Mouse (Mus musculus) CD4-positive helper T cell, adult 2 months (primary cell): ENCODE results near the gene Eid2b.
A peak's percentile ranks its signal among the peaks of the same experiment; 100 is the strongest.

Experiments used
- DNase-seq: peaks from one replicate; pipeline ENCODE4 v3.0.0-alpha.2; 2012; ENCODE audit warnings: low read depth, missing footprints, low spot score

The Eid2b gene

GRCm38 (mm10) chr7:28298837-28299625, 21.5 kb downstream of the Eid2b start:
- peak; percentile 44 for DNase-seq

GRCm38 (mm10) chr7:28301616-28302433, 24.3 kb downstream of the Eid2b start, which contains the start of gene Dll3:
Dll3 (minus strand) TSS chr7:28302238.
- peak; percentile 31 for DNase-seq

GRCm38 (mm10) chr7:28305641-28306040, 28.1 kb downstream of the Eid2b start:
- no peak for DNase-seq

- DNase-seq, result no peak
Observed at GRCm38 (mm10) chr7:28306216-28306615, 28.7 kb downstream of the Eid2b start.

GRCm38 (mm10) chr7:28309737-28310136, 32.2 kb downstream of the Eid2b start:
- DNase-seq, result no peak

GRCm38 (mm10) chr7:28311151-28311925, 33.8 kb downstream of the Eid2b start:
- DNase-seq, result peak; percentile 18

- peak; percentile 96 for DNase-seq
Observed at GRCm38 (mm10) chr7:28311926-28312543, 34.5 kb downstream of the Eid2b start, which contains the start of gene Timm50. Timm50 (minus strand) TSS chr7:28312072.

- DNase-seq, result no peak
Observed at GRCm38 (mm10) chr7:28318036-28318435, 40.5 kb downstream of the Eid2b start.

- no peak for DNase-seq
Observed at GRCm38 (mm10) chr7:28318714-28319113, 41.2 kb downstream of the Eid2b start.

- no peak for DNase-seq
Observed at GRCm38 (mm10) chr7:28321974-28322720, 44.6 kb downstream of the Eid2b start.

- DNase-seq, result no peak
Observed at GRCm38 (mm10) chr7:28325293-28325692, 47.8 kb downstream of the Eid2b start.

GRCm38 (mm10) chr7:28326457-28326856, 48.9 kb downstream of the Eid2b start:
- peak; percentile 18 for DNase-seq

GRCm38 (mm10) chr7:28328260-28328659, 50.7 kb downstream of the Eid2b start:
- no peak for DNase-seq
